Mouse (Mus musculus): ENCODE results near the gene Atp13a1. TPM values are rescaled to one million over a fixed set of nuclear protein-coding genes. Genes with fewer than 3 reads are reported as not detected.

Gene Atp13a1
- total and polyA plus RNA-seq, 3 experiments: 36.6 to 53.3 (median 51.0) TPM

DNA sequence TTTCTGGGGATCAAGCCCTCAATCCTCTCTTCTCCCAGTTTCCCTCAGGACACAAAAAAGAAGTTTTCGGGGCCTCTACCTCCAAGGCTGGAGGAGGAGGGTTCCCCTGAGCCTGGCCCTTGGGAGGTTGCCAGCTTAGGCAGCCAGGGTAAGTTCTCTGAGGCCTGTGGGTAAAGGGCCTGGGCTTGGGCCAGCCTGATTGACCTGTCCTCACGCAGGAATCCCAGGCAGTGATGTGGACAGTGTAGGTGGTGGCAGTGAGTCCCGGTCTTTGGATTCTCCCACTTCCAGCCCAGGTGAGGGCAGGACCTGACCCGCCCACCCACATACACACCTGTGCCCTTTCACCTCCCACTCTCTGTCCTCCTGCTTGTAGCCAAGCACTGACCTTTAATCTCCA lies 24.4 kb downstream of the Atp13a1 start:
- Histone ChIP-seq H3K9me3 (replicated peaks; ENCODE audit: low read length) (peaks cover 13% of the 10 kb centered on the region), H3K79me2 (replicated peaks; ENCODE audit: control insufficient read depth, extremely low read depth, insufficient read depth, poor library complexity, severe bottlenecking) (peaks cover 3% of the 10 kb centered on the region; the same call in 1 of the 2 replicates), H3K4me2 (ENCODE audit: insufficient read depth, low read depth, poor library complexity, severe bottlenecking) (no peak overlapping the region), H3K27me3 (replicated peaks) (no peaks in the 10 kb centered on the region), H3K4me1 (ENCODE audit: control insufficient read depth in 1 of 2, insufficient read depth in 2 of 2) (peaks cover 0 to 3% of the 10 kb centered on the region in 2 experiments; a peak in 2 of 4 replicates), H3K27ac (ENCODE audit: insufficient read depth, low read depth) (no peak overlapping the region), H3K36me3 (replicated peaks in 1 of 2; ENCODE audit: control insufficient read depth in 1 of 2, insufficient read depth in 1 of 2, low read length in 1 of 2) (peaks cover 78 to 96% of the 10 kb centered on the region in 2 experiments), H3K4me3 (replicated peaks in 1 of 3; ENCODE audit: low read depth in 2 of 3, low read length in 2 of 3, poor library complexity in 1 of 3) (no peak overlapping the region), H3K9ac (ENCODE audit: insufficient read depth, low read depth) (no peak overlapping the region)
- in situ Hi-C loops (cut with MboI; ENCODE audit: low pct_ligation_motif_present, low pct_unique_long_range_greater_than_20kb, low sequenced_read_pairs) (no loop called here), dilution Hi-C loops (cut with MboI; ENCODE audit: extremely low pct_ligation_motif_present, extremely low pct_unique_long_range_greater_than_20kb, low sequenced_read_pairs) (no loop called here)
- TF ChIP-seq MAZ (IDR thresholded peaks at IDR 0.05; ENCODE audit: low read depth, low read length): no peak
- no peak for TF ChIP-seq CHD1 (IDR thresholded peaks at IDR 0.05; ENCODE audit: low read depth, low read length)
- no peak for TF ChIP-seq ELF1 (IDR thresholded peaks at IDR 0.05; ENCODE audit: low read depth, low read length)
- no peak for TF ChIP-seq RAD21 (IDR thresholded peaks at IDR 0.05; ENCODE audit: low read depth, low read length)
- no peak for TF ChIP-seq SMC3 (IDR thresholded peaks at IDR 0.05; ENCODE audit: low read depth, low read length)
- TF ChIP-seq PAX5 (IDR thresholded peaks at IDR 0.05; ENCODE audit: low read length): no peak
- TF ChIP-seq POLR2AphosphoS2 (IDR thresholded peaks at IDR 0.05; ENCODE audit: low read depth, low read length): no peak
- TF ChIP-seq E2F4 (IDR thresholded peaks at IDR 0.05; ENCODE audit: insufficient replicate concordance, low read depth, low read length): no peak
- no peak for TF ChIP-seq NELFE (IDR thresholded peaks at IDR 0.05; ENCODE audit: low read depth, low read length)
- TF ChIP-seq KAT2A (IDR thresholded peaks at IDR 0.05; ENCODE audit: insufficient replicate concordance, low read length): no peak
- no peak for TF ChIP-seq TCF12 (IDR thresholded peaks at IDR 0.05; ENCODE audit: low read depth, low read length)
- no peak for TF ChIP-seq MAX (IDR thresholded peaks at IDR 0.05; ENCODE audit: low read length)
- no peak for TF ChIP-seq SIN3A (IDR thresholded peaks at IDR 0.05; ENCODE audit: low read length)
- no peak for TF ChIP-seq ZNF384 (IDR thresholded peaks at IDR 0.05; ENCODE audit: low read depth, low read length)
- no peak for TF ChIP-seq GABPA (IDR thresholded peaks at IDR 0.05; ENCODE audit: insufficient replicate concordance, low read depth, low read length)
- no peak for TF ChIP-seq ZMIZ1 (IDR thresholded peaks at IDR 0.05; ENCODE audit: low read depth, low read length)
- no peak for TF ChIP-seq BHLHE40 (IDR thresholded peaks at IDR 0.05; ENCODE audit: low read depth, low read length)
- no peak for TF ChIP-seq IRF4 (IDR thresholded peaks at IDR 0.05; ENCODE audit: low read depth, low read length)
- TF ChIP-seq RCOR1 (conservative IDR thresholded peaks at IDR 0.05; ENCODE audit: low read depth, low read length): no peak
- no peak for TF ChIP-seq NRF1 (IDR thresholded peaks at IDR 0.05; ENCODE audit: low read depth, low read length)
- no peak for DNase-seq (ENCODE audit: extremely low read depth)

DNA sequence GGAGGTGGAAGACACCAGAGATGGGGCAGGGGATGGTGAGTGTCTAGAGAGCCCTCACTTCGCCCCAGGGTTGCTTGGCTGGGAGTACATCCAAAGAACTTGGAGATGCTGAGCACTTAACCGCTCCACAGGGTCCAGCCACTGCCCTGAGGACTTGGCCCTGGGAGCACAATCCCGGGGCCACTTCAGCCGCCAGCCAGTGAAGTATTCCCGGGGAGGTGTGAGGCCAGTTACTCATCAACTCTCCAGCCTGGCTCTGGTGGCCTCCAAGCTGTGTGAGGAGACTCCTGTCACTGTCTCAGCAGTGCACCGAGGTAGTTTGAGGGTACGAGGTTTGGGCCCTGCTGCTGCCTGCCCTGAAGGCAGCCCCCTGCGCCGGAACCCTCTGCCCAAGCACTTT lies 29.5 kb downstream of the Atp13a1 start:
- dilution Hi-C loops (cut with MboI; ENCODE audit: extremely low pct_ligation_motif_present, extremely low pct_unique_long_range_greater_than_20kb, low sequenced_read_pairs) (no loop called here), in situ Hi-C loops (cut with MboI; ENCODE audit: low pct_ligation_motif_present, low pct_unique_long_range_greater_than_20kb, low sequenced_read_pairs) (no loop called here)
- Histone ChIP-seq H3K27me3 (replicated peaks) (no peaks in the 10 kb centered on the region), H3K4me2 (ENCODE audit: insufficient read depth, low read depth, poor library complexity, severe bottlenecking) (no peak overlapping the region), H3K36me3 (replicated peaks in 1 of 2; ENCODE audit: control insufficient read depth in 1 of 2, insufficient read depth in 1 of 2, low read length in 1 of 2) (peaks cover 51 to 82% of the 10 kb centered on the region in 2 experiments), H3K79me2 (replicated peaks; ENCODE audit: control insufficient read depth, extremely low read depth, insufficient read depth, poor library complexity, severe bottlenecking) (no peaks in the 10 kb centered on the region), H3K9ac (ENCODE audit: insufficient read depth, low read depth) (no peak overlapping the region), H3K4me3 (replicated peaks in 1 of 3; ENCODE audit: low read depth in 2 of 3, low read length in 2 of 3, poor library complexity in 1 of 3) (no peak overlapping the region), H3K9me3 (replicated peaks; ENCODE audit: low read length) (no peaks in the 10 kb centered on the region), H3K27ac (ENCODE audit: insufficient read depth, low read depth) (no peak overlapping the region), H3K4me1 (ENCODE audit: control insufficient read depth in 1 of 2, insufficient read depth in 2 of 2) (peaks cover 6 to 28% of the 10 kb centered on the region in 2 experiments; a peak in 3 of 4 replicates)
- TF ChIP-seq POLR2AphosphoS2 (IDR thresholded peaks at IDR 0.05; ENCODE audit: low read depth, low read length): no peak
- no peak for TF ChIP-seq E2F4 (IDR thresholded peaks at IDR 0.05; ENCODE audit: insufficient replicate concordance, low read depth, low read length)
- TF ChIP-seq ELF1 (IDR thresholded peaks at IDR 0.05; ENCODE audit: low read depth, low read length): no peak
- no peak for TF ChIP-seq JUN (IDR thresholded peaks at IDR 0.05; ENCODE audit: insufficient read depth, low read depth, low read length)
- TF ChIP-seq SMC3 (IDR thresholded peaks at IDR 0.05; ENCODE audit: low read depth, low read length): no peak
- no peak for TF ChIP-seq ZMIZ1 (IDR thresholded peaks at IDR 0.05; ENCODE audit: low read depth, low read length)
- TF ChIP-seq NELFE (IDR thresholded peaks at IDR 0.05; ENCODE audit: low read depth, low read length): no peak
- TF ChIP-seq TCF12 (IDR thresholded peaks at IDR 0.05; ENCODE audit: low read depth, low read length): no peak
- no peak for TF ChIP-seq ZC3H11A (IDR thresholded peaks at IDR 0.05; ENCODE audit: low read depth, low read length)
- TF ChIP-seq EP300 (IDR thresholded peaks at IDR 0.05; ENCODE audit: low read length): no peak
- TF ChIP-seq JUND (conservative IDR thresholded peaks at IDR 0.05; ENCODE audit: low read depth, low read length): no peak
- TF ChIP-seq MAFK (IDR thresholded peaks at IDR 0.05; ENCODE audit: insufficient replicate concordance, low read length): no peak
- no peak for TF ChIP-seq NRF1 (IDR thresholded peaks at IDR 0.05; ENCODE audit: low read depth, low read length)
- TF ChIP-seq TBP (conservative IDR thresholded peaks at IDR 0.05; ENCODE audit: low read depth, low read length): no peak
- TF ChIP-seq USF2 (conservative IDR thresholded peaks at IDR 0.05; ENCODE audit: low read depth, low read length): no peak
- no peak for DNase-seq (ENCODE audit: extremely low read depth)

Measured in CH12.LX (cell line).